Mouse (Mus musculus): ENCODE data around the gene Ccdc88b.

Ccdc88b gene

GRCm38 (mm10) chr19:6825384-6825783 lies 32.6 kb downstream of the Ccdc88b start:
- DNase-seq: no peak

DNA sequence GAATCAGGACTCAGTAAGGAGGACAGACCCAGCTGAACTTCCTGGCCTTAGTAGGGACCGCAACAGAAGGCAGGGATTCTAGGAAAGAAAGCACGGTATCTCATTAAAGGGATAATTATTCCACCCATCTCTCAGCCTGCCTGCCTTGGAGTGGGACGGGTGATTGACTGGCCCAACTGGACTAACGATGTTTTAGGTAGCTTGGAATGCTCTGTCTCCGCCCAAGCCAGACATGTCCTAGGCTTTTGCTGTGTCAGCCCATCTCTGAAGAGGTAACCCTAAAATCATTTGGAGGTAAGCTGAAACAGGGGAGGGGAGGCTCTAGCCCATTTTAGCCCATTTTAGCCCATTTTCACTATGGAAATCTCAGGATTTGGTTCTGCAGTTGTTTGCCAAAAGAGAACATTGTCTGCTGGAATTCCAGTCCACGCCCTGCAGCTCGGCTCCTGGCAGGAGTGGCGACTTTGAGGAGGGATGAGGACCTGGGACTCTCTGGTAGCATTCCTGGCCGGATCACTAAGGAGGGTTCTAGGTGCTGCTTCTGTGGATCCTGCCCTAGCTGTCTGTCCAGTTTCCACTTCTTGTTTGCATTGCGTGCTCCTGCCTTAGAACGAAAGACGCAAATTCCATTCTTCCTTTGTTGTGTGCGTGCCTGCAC lies 37.3 kb downstream of the Ccdc88b start:
- no peak for DNase-seq

DNA sequence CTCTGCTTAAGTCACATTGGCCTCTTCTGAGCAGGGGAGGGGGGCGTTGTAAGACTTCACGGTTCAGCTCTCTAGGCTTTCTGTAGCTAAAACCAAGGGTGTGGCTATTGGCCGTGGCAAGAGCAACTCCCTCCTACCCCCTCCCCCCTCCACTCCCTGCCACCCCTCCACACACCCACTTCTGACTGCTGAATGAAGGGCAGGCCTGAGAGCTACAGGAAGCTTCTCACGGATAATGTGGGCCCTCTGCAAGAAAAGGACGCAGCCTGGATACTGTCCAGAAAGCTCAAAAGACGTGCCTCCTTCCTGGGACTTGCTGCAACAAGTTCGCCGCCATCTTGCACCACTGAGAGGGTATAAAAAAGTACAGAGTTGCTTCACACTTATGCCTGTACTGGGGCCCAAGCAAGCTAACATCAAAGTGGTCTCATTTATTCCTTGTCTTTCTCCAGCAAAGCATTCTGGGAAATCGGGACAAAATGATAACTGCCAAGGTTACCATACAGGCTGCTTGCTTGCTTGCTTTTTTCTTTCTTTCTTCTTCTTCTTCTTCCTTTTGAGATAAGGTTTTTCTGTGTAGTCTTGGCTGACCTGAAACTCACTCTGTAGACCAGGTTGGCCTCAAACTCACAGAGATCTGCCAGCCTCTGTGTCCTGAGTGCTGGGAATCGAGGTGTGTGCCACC lies 38.7 kb downstream of the Ccdc88b start:
- DNase-seq: no peak

DNA sequence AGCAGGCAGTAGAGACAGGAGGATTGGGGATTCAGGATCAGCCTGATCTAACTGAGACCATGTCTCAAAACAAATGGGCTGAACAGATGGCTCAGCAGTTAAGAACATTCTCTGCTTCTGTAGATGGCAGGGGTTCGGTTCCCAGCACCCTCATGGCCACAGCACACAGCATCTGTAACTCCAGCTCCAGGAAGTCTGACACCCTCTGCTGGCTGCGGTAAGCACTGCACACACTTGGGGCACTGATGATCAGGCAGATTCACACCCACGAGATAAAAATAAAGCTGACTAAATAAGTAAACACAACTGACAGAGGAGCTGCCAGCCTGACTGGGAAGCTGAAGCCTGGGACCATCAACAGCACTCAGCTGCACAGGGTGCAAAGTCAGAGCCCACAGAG lies 43.1 kb downstream of the Ccdc88b start:
- no peak for DNase-seq

- DNase-seq: no peak
Observed at GRCm38 (mm10) chr19:6814366-6814765, 43.6 kb downstream of the Ccdc88b start.
